Mouse (Mus musculus): ENCODE measurements around the gene Pcp4l1.

DNA sequence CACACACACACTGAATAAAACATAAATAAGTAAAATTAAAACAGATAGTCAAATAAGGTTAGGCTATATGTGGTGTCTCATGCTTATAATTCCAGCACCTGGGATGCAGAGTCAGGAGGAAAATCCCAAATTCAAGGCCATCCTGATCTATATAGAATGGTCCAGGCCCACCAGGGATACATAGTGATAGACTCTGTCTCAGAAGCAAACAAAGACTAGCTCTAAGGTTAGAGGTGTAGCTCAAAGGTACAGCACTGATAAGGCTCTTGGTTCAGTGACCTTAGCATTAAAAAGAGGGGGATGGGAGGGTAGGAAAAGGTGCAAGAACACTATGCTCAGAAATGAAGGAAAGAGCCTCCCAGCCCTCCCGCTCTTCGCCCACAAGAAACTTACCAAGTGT lies 60.5 kb downstream of the Pcp4l1 start:
- TF ChIP-seq GATA1 (IDR thresholded peaks at IDR 0.05; ENCODE audit: borderline replicate concordance, low read length): no peak
- no peak for TF ChIP-seq FLI1 (IDR thresholded peaks at IDR 0.05; ENCODE audit: low read length)

Measured in megakaryocyte, embryonic 14.5 days (primary cell).